Mouse (Mus musculus): Measurements from ENCODE around the gene Spsb1.
A peak's percentile ranks its signal among the peaks of the same experiment; 100 is the strongest.

Spsb1 gene

GRCm38 (mm10) chr4:149983921-149984645 is 29.2 kb upstream of the Spsb1 start:
- no peak for DNase-seq (ENCODE audit: low spot score in 2 of 2)

- no peak for DNase-seq (ENCODE audit: low spot score in 2 of 2)
Measured at GRCm38 (mm10) chr4:149982154-149982553, 27.3 kb upstream of the Spsb1 start.

- peak; percentile 67 to 87 for DNase-seq (ENCODE audit: low spot score in 2 of 2)
Measured at GRCm38 (mm10) chr4:149979819-149980308, 25.0 kb upstream of the Spsb1 start.

GRCm38 (mm10) chr4:149978820-149979219 is 24.0 kb upstream of the Spsb1 start:
- no peak for DNase-seq (ENCODE audit: low spot score in 2 of 2)

GRCm38 (mm10) chr4:149977801-149978544 is 23.1 kb upstream of the Spsb1 start:
- no peak for DNase-seq (ENCODE audit: low spot score in 2 of 2)

- DNase-seq (ENCODE audit: low spot score in 2 of 2), result no peak
Measured at GRCm38 (mm10) chr4:149977181-149977580, 22.3 kb upstream of the Spsb1 start.

- DNase-seq (ENCODE audit: low spot score in 2 of 2), result no peak
Measured at GRCm38 (mm10) chr4:149975730-149976254, 20.9 kb upstream of the Spsb1 start.

- DNase-seq (ENCODE audit: low spot score in 2 of 2), result no peak
Measured at GRCm38 (mm10) chr4:149975291-149975690, 20.4 kb upstream of the Spsb1 start.

GRCm38 (mm10) chr4:149971393-149971792 is 16.6 kb upstream of the Spsb1 start:
- DNase-seq (ENCODE audit: low spot score in 2 of 2), result no peak

GRCm38 (mm10) chr4:149968526-149968925 is 13.7 kb upstream of the Spsb1 start:
- no peak for DNase-seq (ENCODE audit: low spot score in 2 of 2)

GRCm38 (mm10) chr4:149966963-149967362 is 12.1 kb upstream of the Spsb1 start:
- DNase-seq (ENCODE audit: low spot score in 2 of 2), result no peak

- no peak for DNase-seq (ENCODE audit: low spot score in 2 of 2)
Measured at GRCm38 (mm10) chr4:149966252-149966651, 11.4 kb upstream of the Spsb1 start.

- DNase-seq (ENCODE audit: low spot score in 2 of 2), result no peak
Measured at GRCm38 (mm10) chr4:149965672-149966071, 10.8 kb upstream of the Spsb1 start.

- no peak for DNase-seq (ENCODE audit: low spot score in 2 of 2)
Measured at GRCm38 (mm10) chr4:149965242-149965641, 10.4 kb upstream of the Spsb1 start.

GRCm38 (mm10) chr4:149964770-149965169 is 9.9 kb upstream of the Spsb1 start:
- no peak for DNase-seq (ENCODE audit: low spot score in 2 of 2)

GRCm38 (mm10) chr4:149964285-149964684 is 9.4 kb upstream of the Spsb1 start:
- no peak for DNase-seq (ENCODE audit: low spot score in 2 of 2)

GRCm38 (mm10) chr4:149960391-149960790 is 5.5 kb upstream of the Spsb1 start:
- no peak for DNase-seq (ENCODE audit: low spot score in 2 of 2)

GRCm38 (mm10) chr4:149959816-149960215 is 5.0 kb upstream of the Spsb1 start:
- no peak for DNase-seq (ENCODE audit: low spot score in 2 of 2)

- DNase-seq (ENCODE audit: low spot score in 2 of 2), result peak in 1 of 2 experiments; percentile 86
Measured at GRCm38 (mm10) chr4:149958566-149958965, 3.7 kb upstream of the Spsb1 start.

GRCm38 (mm10) chr4:149956048-149956447 is 1.2 kb upstream of the Spsb1 start:
- no peak for DNase-seq (ENCODE audit: low spot score in 2 of 2)

GRCm38 (mm10) chr4:149955631-149956030 is 788 bp upstream of the Spsb1 start:
- DNase-seq (ENCODE audit: low spot score in 2 of 2), result no peak

GRCm38 (mm10) chr4:149953621-149954481 is 992 bp downstream of the Spsb1 start:
- DNase-seq (ENCODE audit: low spot score in 2 of 2), result no peak

Measured in frontal cortex, postnatal 14 days (tissue).